Comparison of ENCODE assay signal across 8 mouse cellular contexts in the genomic region with DNA sequence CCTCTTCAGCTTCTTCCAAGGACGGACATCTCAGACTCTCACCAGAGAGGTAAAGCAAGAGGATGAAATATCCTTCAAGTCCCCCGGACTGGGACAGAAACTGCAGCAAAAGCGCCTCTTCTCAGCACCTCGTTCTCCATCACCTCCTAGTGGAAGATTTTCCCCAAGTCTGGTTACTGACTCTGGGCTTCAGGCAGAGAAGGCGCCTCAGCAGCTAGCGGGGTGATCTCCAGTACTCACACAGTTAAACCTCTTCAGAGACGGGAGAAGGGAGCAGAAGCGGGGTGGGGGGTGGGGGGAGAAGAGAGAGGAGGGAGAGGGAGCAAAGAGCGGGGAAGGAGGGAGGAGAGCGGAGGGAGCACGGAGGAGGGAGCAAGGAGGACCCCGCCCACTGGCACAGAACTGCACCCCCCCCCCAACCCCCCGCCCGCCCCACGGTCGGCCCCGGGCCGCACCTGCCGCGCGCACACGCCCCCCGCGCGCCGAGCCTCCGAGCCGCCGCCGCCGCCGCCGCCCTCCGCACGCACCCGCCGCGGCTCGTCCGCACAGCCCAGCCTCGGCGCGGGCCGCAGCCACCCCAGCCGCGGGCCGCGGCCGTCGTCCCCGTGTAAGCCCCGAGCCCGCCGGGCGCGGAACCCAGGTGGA. TPM values are rescaled to one million over a fixed set of nuclear protein-coding genes. Genes with fewer than 3 reads are reported as not detected.
DNase-seq lines count a peak whose midpoint lies in the region.

No protein-coding gene starts in this region.

- peaks cover 14% of the 10 kb centered on the region for H3K4me1 ChIP-seq in embryonic facial prominence, embryonic 10.5 days

- H3K36me3 ChIP-seq in embryonic facial prominence, embryonic 10.5 days (replicated peaks) = no peaks in the 10 kb centered on the region

- H3K4me3 ChIP-seq in embryonic facial prominence, embryonic 10.5 days = peak overlapping the region; percentile 81

- 2% methylated on average over 54 of the region's 56 CpGs for WGBS in embryonic facial prominence, embryonic 10.5 days

- H3K27me3 ChIP-seq in embryonic facial prominence, embryonic 10.5 days (replicated peaks; ENCODE audit: low read depth, poor library complexity, severe bottlenecking) = peaks cover 41% of the 10 kb centered on the region

- no peaks in the 10 kb centered on the region for H3K9me3 ChIP-seq in embryonic facial prominence, embryonic 10.5 days

- DNase-seq in heart, adult 11 months = peak; percentile 86
- DNase-seq in heart, postnatal 25 days (ENCODE audit: low spot score) = no peak
- DNase-seq in embryonic facial prominence, embryonic 10.5 days (ENCODE audit: low spot score) = peak; percentile 68
- peak; percentile 2 to 15 for DNase-seq in heart, postnatal 10 days
- peak; percentile 49 to 55 for DNase-seq in layer of hippocampus, postnatal 14 days (ENCODE audit: low spot score in 2 of 2)
- DNase-seq in lung, postnatal 10 days = peak; percentile 5
- DNase-seq in right cerebral cortex, postnatal 36 days (ENCODE audit: low spot score in 2 of 2) = peak; percentile 41 to 59
- DNase-seq in thymus, postnatal 14 days = no peak

- intact Hi-C loops in heart, postnatal 25 days (cut with DNase I) = no loop called here
- intact Hi-C loops in heart, postnatal 10 days (cut with DNase I) = no loop called here

- H3K27ac ChIP-seq in embryonic facial prominence, embryonic 10.5 days (replicated peaks) = peak overlapping the region; percentile 61

RNA-seq across cellular contexts. Expression of a gene that starts 0.7 kb away (rescaled TPM):
- under 1 TPM; 0.48 to 0.70 TPM for total RNA-seq in heart, postnatal 25 days (2021)
- 0.53 and 1.6 TPM in 2 replicates for polyA plus RNA-seq in embryonic facial prominence, embryonic 10.5 days (2016; fragmentation: Nextera tagmentation; extraction: Ambion mirVana)
- total RNA-seq in heart, postnatal 10 days (2021) = under 1 TPM; 0.19 to 0.25 TPM
- total RNA-seq in layer of hippocampus, postnatal 14 days (2021) = 100 to 1,000 TPM; 462 to 539 TPM

Comparison
In these comparisons a context has a peak if more than half of its experiments do, and no peak if none do; other contexts are left out.
1. DNase-seq: peak in heart, adult 11 months (single experiment), embryonic facial prominence, embryonic 10.5 days (single experiment), heart, postnatal 10 days (2 of 2), layer of hippocampus, postnatal 14 days (2 of 2), lung, postnatal 10 days (single experiment) and right cerebral cortex, postnatal 36 days (2 of 2); none in heart, postnatal 25 days (single experiment) and thymus, postnatal 14 days (single experiment).
2. RNA of a gene that starts 0.7 kb away (total RNA-seq): 462 to 539 TPM in layer of hippocampus, postnatal 14 days; 0.48 to 0.70 TPM in heart, postnatal 25 days and 0.19 to 0.25 TPM in heart, postnatal 10 days; every median in the first group is over 100 times any median in the second.